In the genomic region with DNA sequence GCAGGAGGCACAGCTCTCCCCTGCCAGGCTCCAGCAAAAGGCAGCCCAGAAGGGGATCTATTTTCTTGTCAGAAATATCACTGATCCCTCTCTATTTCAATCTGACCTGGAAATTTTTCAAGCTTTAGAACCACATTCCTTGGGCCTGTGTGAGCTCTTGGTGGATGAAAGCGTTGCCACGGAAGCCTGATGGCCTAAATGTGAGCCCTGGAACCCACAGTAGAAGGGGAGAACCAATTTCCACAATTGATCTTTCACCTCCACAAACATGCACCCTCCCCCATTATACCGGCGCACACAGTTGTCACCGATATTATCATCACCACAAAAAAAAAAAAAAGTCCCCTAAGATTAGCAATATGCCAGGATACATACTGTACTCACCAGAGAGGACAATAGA, we compare ENCODE assay signal across 22 mouse cellular contexts.
DNase-seq lines count a peak whose midpoint lies in the region; ATAC-seq lines count a peak whose summit lies in the region.
"Had no signal": no experiment of that assay in that cellular context is flagged by ENCODE, and none has a peak within 500 bp of the region (broad histone marks: within the 10 kb centered on the region; RNA-seq: fewer than 3 reads in every experiment).

No protein-coding gene starts in this region.

- peaks cover 27% of the 10 kb centered on the region for H3K4me1 ChIP-seq in embryonic facial prominence, embryonic 12.5 days
- peaks cover 11% of the 10 kb centered on the region for H3K4me1 ChIP-seq in embryonic facial prominence, embryonic 10.5 days
- H3K4me1 ChIP-seq in midbrain, embryonic 11.5 days (ENCODE audit: control insufficient read depth, insufficient read depth, low read length) = no peaks in the 10 kb centered on the region
- H3K4me1 ChIP-seq in midbrain, embryonic 13.5 days (replicated peaks) = no peaks in the 10 kb centered on the region
- peaks cover 38% of the 10 kb centered on the region for H3K4me1 ChIP-seq in embryonic facial prominence, embryonic 13.5 days

- no peak overlapping the region for H3K4me3 ChIP-seq in embryonic facial prominence, embryonic 12.5 days
- H3K4me3 ChIP-seq in embryonic facial prominence, embryonic 10.5 days = no peak overlapping the region
- H3K4me3 ChIP-seq in midbrain, embryonic 11.5 days (ENCODE audit: low read depth, low read length) = no peak overlapping the region
- H3K4me3 ChIP-seq in midbrain, embryonic 13.5 days (replicated peaks) = no peak overlapping the region
- H3K4me3 ChIP-seq in embryonic facial prominence, embryonic 13.5 days = no peak overlapping the region

- H3K36me3 ChIP-seq in embryonic facial prominence, embryonic 12.5 days = no peaks in the 10 kb centered on the region
- no peaks in the 10 kb centered on the region for H3K36me3 ChIP-seq in embryonic facial prominence, embryonic 10.5 days (replicated peaks)
- H3K36me3 ChIP-seq in midbrain, embryonic 11.5 days (ENCODE audit: control insufficient read depth, insufficient read depth, low read length) = no peaks in the 10 kb centered on the region
- no peaks in the 10 kb centered on the region for H3K36me3 ChIP-seq in midbrain, embryonic 13.5 days
- no peaks in the 10 kb centered on the region for H3K36me3 ChIP-seq in embryonic facial prominence, embryonic 13.5 days
- H3K36me3 ChIP-seq: G1E had no signal

- DNase-seq in embryonic facial prominence, embryonic 10.5 days (ENCODE audit: low spot score) = no peak
- peak; percentile 76 for DNase-seq in heart, adult 11 months
- no peak for DNase-seq in heart, adult 8-10 months (ENCODE audit: low spot score)
- peak; percentile 69 for DNase-seq in midbrain, embryonic 11.5 days (ENCODE audit: low spot score, missing footprints)
- no peak for DNase-seq in right cerebral cortex, postnatal 36 days (ENCODE audit: low spot score in 2 of 2)
- DNase-seq: adrenal gland, adult 2 months; adrenal gland, adult 8-10 months; adrenal gland, postnatal 10 days; adrenal gland, postnatal 14 days; adrenal gland, postnatal 25 days; adrenal gland, postnatal 36 days; B cell, adult 2 months; cerebellum, adult 11 months; cerebellum, adult 11-12 months had no signal

- no peak overlapping the region for H3K4me2 ChIP-seq in embryonic facial prominence, embryonic 12.5 days (replicated peaks)
- no peak overlapping the region for H3K4me2 ChIP-seq in midbrain, embryonic 11.5 days
- no peak overlapping the region for H3K4me2 ChIP-seq in midbrain, embryonic 13.5 days (replicated peaks)
- H3K4me2 ChIP-seq in embryonic facial prominence, embryonic 13.5 days = no peak overlapping the region

- peak overlapping the region; percentile 69 for H3K27ac ChIP-seq in embryonic facial prominence, embryonic 12.5 days
- no peak overlapping the region for H3K27ac ChIP-seq in embryonic facial prominence, embryonic 10.5 days (replicated peaks)
- no peak overlapping the region for H3K27ac ChIP-seq in midbrain, embryonic 11.5 days (ENCODE audit: low read depth, low read length)
- H3K27ac ChIP-seq in midbrain, embryonic 13.5 days = no peak overlapping the region
- peak overlapping the region; percentile 60 for H3K27ac ChIP-seq in embryonic facial prominence, embryonic 13.5 days

- 83% methylated on average over 5 of the region's 5 CpGs for WGBS in embryonic facial prominence, embryonic 12.5 days
- 92% methylated on average over 5 of the region's 5 CpGs for WGBS in embryonic facial prominence, embryonic 10.5 days
- WGBS in midbrain, embryonic 11.5 days = 92% methylated on average over 5 of the region's 5 CpGs
- WGBS in midbrain, embryonic 13.5 days = 90% methylated on average over 5 of the region's 5 CpGs
- WGBS in embryonic facial prominence, embryonic 13.5 days = 85% methylated on average over 5 of the region's 5 CpGs

- H3K9me3 ChIP-seq in embryonic facial prominence, embryonic 12.5 days = no peaks in the 10 kb centered on the region
- no peaks in the 10 kb centered on the region for H3K9me3 ChIP-seq in embryonic facial prominence, embryonic 10.5 days
- no peaks in the 10 kb centered on the region for H3K9me3 ChIP-seq in midbrain, embryonic 11.5 days (ENCODE audit: control insufficient read depth, low read length)
- no peaks in the 10 kb centered on the region for H3K9me3 ChIP-seq in midbrain, embryonic 13.5 days
- no peaks in the 10 kb centered on the region for H3K9me3 ChIP-seq in embryonic facial prominence, embryonic 13.5 days
- H3K9me3 ChIP-seq: G1E had no signal

- no peaks in the 10 kb centered on the region; the same call in 1 of the 2 replicates for H3K27me3 ChIP-seq in embryonic facial prominence, embryonic 12.5 days
- no peaks in the 10 kb centered on the region for H3K27me3 ChIP-seq in embryonic facial prominence, embryonic 10.5 days (replicated peaks; ENCODE audit: low read depth, poor library complexity, severe bottlenecking)
- H3K27me3 ChIP-seq in midbrain, embryonic 11.5 days (ENCODE audit: control insufficient read depth, insufficient read depth, low read length) = no peaks in the 10 kb centered on the region
- H3K27me3 ChIP-seq in midbrain, embryonic 13.5 days = no peaks in the 10 kb centered on the region
- peaks cover 22% of the 10 kb centered on the region for H3K27me3 ChIP-seq in embryonic facial prominence, embryonic 13.5 days
- H3K27me3 ChIP-seq: CH12.LX, Patski had no signal

- ATAC-seq in embryonic facial prominence, embryonic 12.5 days (ENCODE audit: insufficient number of reproducible peaks, insufficient read depth, low FRiP score, low TSS enrichment) = no peak
- ATAC-seq in midbrain, embryonic 11.5 days (ENCODE audit: low FRiP score) = no peak
- ATAC-seq in midbrain, embryonic 13.5 days = no peak
- no peak for ATAC-seq in embryonic facial prominence, embryonic 13.5 days (ENCODE audit: insufficient number of reproducible peaks, insufficient read depth, low FRiP score, low TSS enrichment, low read depth)
- ATAC-seq: activated CD4-positive, CD25-positive, alpha-beta regulatory T cell, adult 4 months; CD4-positive, CD25-positive, alpha-beta regulatory T cell, adult 4 months; Patski had no signal

- H3K9ac ChIP-seq in embryonic facial prominence, embryonic 12.5 days = no peak overlapping the region
- no peak overlapping the region for H3K9ac ChIP-seq in midbrain, embryonic 11.5 days (ENCODE audit: low read length)
- no peak overlapping the region for H3K9ac ChIP-seq in midbrain, embryonic 13.5 days (replicated peaks)
- no peak overlapping the region for H3K9ac ChIP-seq in embryonic facial prominence, embryonic 13.5 days

Comparison
In these comparisons a context has a peak if more than half of its experiments do, and no peak if none do; other contexts are left out.
1. H3K27ac ChIP-seq: peak in embryonic facial prominence, embryonic 12.5 days (single experiment) and embryonic facial prominence, embryonic 13.5 days (single experiment); none in embryonic facial prominence, embryonic 10.5 days (single experiment), midbrain, embryonic 11.5 days (single experiment) and midbrain, embryonic 13.5 days (single experiment).
2. DNase-seq: peak in heart, adult 11 months (single experiment) and midbrain, embryonic 11.5 days (single experiment); none in embryonic facial prominence, embryonic 10.5 days (single experiment), heart, adult 8-10 months (single experiment) and right cerebral cortex, postnatal 36 days (0 of 2).